Mouse (Mus musculus) left cerebral cortex, adult 11 months (tissue): Measurements from ENCODE around the gene 4930539E08Rik.

Source experiments
- DNase-seq: peaks from one replicate; pipeline ENCODE4 v3.0.0; 2022; ENCODE audit warnings: low spot score

Gene 4930539E08Rik

DNA sequence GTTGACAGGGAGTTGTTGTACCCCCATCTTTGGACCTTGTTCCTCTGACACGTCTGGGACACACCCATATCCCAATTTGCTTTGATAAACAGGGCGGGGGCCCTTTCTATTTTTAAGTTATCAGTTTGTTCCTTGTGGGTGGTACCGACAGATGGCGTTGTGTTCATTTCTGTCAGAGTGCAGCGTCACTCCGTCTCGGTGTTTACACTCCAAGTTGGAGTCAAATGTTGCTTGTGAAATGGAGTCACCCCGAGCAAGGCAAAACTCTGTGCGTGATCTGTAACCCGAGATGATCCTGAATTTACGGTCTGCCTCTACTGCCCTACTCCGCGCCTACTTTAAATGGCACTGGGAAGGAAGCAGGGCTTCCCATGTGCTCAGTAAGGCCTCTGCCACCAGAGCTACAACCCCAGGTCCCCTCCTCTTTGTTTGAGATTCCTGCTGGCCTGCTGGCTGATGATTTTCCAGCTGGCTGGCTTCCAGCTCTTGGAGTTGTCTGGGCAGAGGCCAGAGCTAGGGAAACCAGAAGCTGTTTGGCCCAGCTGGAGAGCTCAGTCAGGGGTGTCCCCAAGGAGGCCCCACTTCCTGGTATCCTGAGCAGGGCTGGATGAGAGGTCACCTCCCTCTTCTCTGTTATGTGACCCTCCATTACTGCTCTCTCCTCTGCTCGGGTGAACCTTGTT is 15.4 kb upstream of the 4930539E08Rik start:
- DNase-seq, result no peak

DNA sequence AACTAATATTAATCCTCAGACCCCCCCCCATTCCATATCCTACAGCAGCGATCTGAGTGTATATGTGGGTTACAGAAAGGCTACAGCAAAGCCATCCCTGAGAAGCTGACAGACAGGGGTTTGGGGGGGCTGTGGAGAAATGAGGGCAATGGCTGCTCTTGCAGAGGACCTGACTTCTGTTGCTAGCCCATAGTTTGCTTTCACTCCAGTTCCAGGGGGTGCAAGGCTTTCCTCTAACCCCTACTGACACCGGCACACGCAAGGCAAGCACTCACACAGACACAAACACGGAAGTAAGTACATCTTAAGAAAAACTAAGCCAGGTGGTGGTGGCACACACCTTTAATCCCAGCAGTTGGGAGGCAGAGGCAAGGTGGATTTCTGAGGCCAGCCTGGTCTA is 14.2 kb upstream of the 4930539E08Rik start:
- DNase-seq, result no peak

DNA sequence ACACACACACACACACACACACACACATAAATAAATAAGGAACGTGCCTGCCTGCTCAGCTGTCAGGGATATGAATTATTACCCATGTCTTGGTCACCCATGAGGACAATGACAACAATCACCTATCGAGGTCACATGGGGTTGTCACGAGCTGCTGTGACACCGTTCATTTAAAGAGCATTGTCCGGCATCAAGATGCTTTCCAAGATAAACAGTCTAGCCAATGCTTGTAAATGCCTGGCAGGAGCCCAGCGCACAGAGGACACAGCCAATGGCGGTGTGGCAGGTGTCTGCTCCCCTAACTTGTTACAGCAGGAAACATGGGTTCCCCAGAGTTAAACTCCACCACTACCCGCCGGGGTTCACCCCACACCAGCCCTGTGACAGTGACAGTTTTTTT is 12.9 kb upstream of the 4930539E08Rik start:
- DNase-seq, result no peak

DNA sequence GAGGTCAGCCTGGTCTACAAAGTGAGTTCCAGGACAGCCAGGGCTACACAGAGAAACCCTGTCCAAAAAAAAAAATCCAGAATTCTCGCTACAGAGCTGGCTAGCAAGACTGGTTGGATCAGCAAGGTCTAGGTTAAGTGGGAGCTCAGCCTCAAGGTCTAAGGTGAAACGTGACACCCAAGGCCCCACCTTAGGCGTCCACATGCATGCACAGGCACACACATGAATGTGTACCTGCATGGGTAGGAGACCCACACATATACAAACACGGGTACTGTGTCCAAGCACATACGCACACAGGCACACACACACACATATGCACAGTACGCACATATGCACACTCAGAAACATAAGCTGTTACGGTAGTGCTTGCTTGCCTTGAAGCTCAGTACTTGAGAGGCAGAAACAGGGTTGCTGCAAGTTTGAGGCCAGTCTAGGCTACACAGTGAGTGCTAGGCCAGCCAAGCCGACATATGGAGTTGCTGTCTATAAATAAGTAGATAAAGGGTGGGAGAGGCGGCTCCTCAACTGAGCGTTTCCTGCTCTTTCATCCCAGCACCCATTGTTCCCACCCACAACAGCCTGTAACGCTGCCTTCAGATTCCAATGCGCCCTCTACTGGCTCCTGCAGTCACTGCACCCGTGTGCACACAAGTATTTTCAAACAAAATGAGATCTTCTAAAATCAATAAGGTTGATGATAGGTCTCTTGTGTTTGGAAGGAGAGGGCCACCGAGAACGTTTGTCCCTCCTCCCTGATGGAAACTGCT is 11.9 kb upstream of the 4930539E08Rik start:
- no peak for DNase-seq

DNA sequence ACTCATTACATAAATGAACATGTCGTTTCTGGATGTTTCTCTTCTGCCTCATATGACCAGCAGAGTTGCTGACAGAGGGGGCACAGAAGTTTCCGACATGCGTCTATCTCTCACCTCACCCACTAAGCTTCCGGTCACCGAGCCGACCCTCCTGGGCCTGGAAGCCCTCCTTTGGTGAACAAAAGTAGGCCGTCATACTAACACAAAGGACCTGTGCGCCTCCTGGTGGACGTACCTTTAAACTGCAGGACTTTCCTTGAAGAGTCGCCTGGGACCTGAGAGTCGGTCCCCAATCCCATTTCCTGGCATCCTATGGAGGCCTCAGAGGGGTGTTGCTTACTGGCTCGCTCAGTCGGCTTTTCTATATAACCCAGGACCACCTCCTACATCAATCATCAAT is 11.3 kb upstream of the 4930539E08Rik start:
- DNase-seq, result peak; percentile 72

DNA sequence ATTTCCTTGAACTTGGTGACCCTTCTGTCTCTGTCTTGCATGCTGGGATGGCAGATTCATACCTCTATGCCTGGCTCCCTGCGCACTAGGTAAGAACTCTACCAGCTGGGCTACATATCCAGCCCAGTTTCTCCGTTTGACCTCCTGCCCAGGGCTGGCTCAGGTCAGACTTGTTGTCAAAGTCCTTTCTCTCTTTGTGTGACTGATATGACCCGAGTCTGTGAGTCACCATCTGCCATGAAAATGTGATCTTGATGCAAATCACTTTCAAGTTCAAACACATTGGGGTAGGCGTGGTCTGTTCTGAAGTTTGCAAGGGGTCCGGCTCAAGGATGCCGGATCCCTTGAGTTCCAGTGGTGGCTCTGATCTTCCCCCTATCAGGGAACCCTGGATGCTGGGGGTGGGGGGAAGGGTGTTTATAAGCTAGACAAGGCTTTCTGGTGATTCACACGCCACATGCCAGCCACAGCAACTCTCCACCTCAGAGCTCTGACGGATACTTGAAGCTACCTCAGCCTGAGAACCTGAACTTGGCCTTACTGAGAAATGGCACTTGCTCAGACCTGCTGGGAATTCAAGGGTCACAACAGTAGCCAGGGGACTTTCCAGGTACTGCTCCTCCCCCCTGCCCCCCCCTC is 10.0 kb upstream of the 4930539E08Rik start:
- no peak for DNase-seq

DNA sequence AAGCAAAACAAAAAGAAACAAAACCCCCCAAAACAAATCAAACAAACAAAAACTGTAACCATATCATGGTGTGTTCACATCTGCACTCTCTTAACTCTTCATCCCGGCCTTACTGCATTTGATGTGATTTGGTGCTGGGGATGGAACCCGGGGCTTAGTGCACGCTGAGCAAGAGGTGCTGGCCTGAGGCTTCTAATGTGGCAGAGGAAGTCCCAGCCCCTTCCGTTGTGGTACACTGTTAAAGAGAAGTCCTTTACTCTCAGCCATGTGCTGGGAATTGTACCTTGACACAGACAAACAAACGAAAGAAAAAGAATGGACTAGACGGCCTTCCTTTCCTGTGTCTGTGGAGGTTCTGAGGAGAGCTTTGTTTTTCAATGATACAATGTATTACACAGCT is 7.0 kb upstream of the 4930539E08Rik start:
- no peak for DNase-seq

DNA sequence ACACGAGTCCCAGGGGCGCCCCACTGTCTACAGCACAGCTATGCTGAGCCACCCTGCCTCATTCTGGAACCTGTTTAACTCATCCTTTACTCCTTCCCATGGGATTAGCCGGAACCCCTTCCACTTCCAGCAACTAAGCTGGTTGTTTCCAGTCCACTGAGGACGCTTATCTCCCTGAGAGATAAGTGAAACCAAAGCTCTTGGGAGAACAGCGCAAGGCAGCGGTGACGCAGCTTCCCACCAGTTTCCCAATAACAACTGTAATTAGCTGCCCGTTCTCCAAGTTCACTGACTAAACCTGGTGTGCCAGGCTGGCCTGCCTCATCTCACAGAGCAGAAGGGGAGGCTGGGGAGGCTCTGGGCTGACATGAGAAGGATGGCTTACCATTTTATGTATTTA is 6.0 kb upstream of the 4930539E08Rik start:
- no peak for DNase-seq

DNA sequence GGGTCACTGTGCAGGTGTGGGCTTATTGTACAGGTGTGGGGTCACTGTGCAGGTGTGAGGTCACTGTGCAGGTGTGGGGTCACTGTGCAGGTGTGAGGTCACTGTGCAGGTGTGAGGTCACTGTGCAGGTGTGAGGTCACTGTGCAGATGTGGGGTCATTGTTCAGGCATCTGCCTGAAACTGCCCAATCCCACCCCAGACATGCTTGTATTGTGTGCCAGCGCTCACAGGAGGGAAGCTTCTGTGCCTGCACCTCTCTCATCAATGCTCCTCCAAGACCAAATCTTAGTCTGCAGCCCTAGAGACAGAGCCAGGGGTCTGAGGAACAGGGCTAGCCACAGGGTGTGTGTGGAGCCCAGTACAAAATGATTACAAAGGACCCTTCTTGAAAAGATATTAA is 1.4 kb upstream of the 4930539E08Rik start:
- DNase-seq, result no peak

DNA sequence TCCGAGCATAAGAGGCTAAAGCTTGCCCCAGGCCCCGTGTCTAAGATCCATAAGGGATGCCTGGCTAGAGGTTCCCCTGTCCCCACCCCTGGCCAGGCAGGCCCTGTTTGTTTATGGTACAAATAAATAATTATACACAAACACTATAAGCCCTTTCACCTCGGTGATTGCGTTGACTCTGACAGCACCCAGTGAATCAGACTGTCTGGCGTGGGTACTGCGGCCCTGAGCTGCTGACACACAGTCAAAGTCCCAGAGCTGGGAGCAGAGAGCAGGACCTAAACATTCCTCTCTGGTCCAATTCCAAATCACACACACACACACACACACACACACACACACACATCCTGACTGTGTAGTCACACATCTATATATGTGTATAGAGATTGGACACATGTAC is 1.2 kb downstream of the 4930539E08Rik start:
- no peak for DNase-seq

DNA sequence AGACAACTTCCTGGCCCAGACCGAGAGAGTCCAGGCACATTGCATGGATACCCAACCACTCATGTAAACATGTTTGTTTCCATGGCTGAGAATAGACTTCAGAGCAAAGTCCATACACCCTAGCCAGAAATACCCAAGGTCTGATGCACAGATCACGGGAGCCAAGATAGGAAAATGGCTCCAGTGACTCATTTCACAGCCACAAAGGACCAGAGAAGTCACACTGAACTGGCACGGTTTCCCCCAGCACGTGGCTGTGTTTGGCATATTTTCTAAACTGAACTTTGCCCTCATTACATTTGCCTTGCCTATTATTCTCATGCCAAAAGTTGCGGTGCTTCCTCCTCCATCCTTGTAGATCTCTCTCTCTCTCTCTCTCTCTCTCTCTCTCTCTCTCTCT is 1.9 kb downstream of the 4930539E08Rik start:
- DNase-seq, result no peak

DNA sequence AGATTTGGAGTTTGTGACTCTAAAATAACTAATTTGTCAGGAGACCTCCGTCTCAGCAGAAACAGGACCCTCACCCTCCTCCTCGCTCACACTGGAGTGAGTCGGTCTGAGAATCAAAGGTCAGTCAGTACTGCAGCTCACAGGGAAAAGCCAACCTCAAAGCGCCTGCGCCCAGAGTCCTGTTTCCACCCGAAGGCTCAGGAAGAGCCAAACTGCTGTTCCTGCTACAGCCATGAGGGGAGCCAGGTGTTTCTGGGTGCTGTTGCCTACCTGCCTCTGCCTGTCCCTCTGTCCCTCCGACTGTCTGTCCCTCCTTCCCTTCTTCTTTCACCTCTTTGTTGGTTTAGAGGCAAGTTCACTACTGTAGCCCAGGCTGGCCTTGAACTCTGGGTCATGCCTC is 5.0 kb downstream of the 4930539E08Rik start:
- DNase-seq, result no peak

DNA sequence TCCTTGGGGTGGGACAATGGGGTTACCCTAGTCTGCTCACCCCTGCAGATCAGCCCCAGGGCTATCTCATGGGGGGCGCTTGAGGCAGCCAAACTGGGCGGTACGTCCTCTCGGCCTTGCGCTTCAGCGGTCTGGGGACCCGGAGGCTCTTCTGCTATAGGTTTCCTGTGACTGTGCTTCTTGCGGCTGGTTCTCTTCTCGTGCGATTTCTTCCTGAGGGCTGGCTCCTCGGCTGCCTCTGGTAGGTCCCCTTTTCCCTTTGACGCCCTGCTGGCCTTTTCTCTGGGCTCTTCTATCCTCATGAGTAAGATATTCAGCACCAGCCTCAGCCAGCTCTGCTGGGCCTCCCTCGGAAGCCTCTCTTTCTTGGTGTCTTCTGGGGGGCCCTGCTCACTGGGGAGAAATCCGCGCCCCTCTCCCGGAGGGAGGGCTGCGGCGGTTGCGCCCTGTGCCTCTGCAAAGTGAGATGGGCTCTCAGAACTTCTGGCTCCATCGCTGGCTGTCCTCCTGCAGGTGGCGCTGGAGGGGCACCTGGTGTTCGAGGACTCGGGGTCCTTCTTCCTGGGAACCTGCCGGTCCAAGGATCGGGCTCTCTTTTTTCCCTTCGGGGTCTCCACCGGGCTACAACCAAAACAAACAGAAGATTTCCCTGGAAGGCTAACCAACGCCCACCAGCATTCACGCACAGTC is 5.7 kb downstream of the 4930539E08Rik start:
- no peak for DNase-seq

DNA sequence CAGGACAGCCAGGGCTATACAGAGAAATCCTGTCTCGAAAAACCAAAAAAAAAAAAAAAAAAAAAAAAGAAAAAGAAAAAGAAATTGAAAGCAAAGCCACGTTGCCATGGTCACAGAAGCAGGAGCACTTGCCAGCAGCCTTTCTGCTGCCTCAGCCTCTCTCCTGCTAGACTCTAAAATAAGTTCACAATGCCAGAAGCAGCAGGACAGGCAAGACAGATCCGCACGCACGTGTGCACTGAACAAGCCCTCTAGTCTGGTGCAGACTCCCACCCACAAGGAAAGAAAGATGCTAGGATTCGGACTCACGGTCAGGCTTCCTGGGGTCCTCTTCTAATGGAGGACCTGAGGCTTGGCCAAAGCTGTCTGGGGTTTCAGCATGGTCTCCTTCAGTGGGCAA is 7.2 kb downstream of the 4930539E08Rik start:
- DNase-seq, result peak; percentile 45

DNA sequence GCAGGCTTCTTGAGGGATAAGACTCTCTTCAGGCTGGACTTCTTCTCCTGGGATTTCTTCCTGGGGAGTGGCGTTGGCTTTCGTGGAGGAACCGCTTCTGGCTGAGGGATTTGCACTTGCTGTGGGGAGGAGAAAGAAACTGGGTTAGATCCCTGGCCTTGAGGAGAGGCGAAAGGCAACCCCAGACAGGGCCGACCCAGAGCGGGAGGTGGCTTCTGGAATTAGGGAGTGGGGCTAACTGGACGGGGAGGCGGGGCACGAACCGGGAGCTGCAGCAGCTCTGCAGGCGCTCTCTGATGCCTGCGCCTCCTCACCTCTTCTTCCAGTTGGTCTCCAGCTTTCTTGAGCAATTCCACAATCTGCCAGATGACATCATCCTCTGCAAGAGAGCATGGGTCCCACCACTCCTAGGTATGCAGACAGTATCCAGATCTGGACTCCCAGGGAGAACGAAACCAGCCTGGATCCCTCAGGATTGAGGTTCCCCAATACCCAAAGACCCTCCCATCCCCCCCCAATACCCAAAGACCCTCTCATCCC is 9.7 kb downstream of the 4930539E08Rik start:
- DNase-seq, result no peak

DNA sequence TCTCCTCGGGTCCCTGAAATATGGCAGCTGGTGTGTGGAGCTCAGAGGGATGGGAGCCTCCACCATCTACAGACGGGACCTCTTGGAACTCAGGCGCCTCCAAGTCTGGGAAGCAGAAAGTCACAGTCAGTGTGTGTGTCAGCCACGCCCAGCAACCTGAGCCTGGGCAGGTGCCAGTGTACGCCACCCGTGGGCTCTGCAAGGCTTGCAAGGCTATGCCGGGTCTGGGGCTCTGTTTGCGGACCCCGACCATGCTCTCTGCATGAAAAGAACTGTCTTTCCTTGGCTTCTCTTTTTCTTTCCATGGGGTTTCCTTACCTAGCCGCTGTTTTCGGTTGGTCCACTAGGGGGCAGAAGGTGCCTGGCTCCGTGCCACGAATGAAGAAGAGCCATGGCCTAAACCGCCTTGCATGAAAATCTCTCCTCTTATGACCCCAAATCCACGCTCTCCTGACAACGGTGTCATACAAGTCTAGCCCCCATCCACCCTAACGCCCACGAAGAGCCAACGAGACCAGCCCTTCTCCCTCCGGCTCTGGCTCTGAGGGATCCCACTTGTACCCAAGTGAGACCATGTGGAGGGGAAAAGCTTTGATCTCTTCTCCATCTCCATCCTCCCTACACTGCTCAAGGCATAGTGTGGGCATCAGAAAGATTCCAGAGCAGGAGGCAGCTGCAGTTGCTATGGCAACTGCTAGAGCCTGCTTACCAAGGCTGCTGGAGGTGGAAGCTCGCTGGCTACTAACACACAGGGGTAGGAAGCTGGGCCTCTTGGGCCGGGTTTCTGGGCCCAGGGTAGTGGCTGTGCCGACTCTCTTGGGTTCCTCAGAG is 10.4 kb downstream of the 4930539E08Rik start:
- DNase-seq, result peak; percentile 59

DNA sequence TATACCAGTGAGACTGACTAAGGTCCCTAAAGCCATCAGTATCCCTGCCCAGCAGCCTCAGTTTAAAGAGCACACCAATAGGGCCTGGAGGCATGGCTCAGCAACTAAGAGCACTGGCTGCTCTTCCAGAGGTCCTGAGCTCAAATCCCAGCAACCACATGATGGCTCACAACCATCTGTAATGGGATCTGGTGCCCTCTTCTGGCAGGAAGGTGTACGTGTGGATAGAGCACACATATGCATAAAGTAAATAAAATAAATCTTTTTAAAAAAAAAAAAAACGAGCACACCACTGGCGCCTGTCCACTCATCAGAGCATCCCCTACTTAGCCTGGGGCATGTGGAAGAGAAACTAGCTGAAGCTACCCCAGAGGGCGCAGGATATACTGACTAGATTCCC is 13.6 kb downstream of the 4930539E08Rik start:
- DNase-seq, result no peak

DNA sequence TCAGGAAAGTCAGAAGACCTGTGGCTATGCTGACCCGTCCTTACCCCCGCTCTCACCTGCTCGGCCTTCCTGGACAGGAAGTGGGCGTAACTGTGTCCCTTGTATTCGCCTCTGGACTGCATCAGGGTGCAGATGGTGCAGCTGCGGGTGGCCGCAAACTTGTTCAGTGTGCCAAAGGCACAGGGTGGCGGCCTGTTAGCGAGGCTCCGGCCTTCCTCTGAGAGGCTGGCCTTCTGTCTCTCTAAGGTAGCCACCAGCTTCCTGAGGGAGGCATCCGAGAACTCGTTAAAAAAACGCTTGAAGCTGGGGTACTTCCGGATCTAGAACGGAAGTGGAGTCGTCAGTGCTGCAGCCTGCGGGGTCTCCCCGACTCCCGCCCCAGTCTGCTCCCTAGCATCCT is 15.7 kb downstream of the 4930539E08Rik start:
- DNase-seq, result no peak

DNA sequence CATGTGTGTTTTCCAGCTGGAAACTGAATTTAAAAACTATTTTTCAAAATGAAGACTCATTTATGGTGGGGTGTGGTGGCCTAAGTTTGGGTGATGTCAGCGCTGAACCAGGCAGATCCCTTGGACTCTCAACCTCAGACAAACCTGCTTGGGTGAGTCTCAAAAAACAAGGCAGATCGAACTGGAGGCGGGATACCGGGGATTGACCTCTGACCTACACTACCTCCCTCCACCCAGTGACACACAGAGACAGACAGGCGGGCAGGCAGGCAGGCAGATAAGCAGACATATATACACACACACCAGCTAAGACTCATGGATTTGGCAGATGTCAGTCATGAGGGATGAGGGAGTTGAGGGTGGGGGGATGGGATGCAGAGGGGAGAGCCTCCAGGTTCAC is 16.9 kb downstream of the 4930539E08Rik start:
- no peak for DNase-seq

DNA sequence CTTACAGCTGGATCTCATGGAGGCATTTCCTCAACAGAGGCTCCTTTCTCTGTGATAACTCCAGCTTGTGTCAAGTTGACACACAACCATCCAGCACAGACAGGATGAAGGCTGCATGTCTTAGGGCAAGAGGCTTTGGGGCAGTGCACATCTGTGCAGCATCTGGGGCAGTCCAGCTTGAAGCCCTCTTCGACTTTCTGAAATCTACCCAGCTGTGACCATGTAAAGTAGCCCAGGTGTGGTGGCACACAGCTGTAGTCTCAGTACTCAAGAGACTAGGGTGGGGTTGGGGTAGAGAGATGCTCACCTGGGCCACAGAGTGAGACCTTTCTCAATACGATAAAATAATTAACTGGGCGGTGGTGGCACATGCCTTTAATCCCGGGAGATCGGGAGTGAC is 17.3 kb downstream of the 4930539E08Rik start:
- no peak for DNase-seq

DNA sequence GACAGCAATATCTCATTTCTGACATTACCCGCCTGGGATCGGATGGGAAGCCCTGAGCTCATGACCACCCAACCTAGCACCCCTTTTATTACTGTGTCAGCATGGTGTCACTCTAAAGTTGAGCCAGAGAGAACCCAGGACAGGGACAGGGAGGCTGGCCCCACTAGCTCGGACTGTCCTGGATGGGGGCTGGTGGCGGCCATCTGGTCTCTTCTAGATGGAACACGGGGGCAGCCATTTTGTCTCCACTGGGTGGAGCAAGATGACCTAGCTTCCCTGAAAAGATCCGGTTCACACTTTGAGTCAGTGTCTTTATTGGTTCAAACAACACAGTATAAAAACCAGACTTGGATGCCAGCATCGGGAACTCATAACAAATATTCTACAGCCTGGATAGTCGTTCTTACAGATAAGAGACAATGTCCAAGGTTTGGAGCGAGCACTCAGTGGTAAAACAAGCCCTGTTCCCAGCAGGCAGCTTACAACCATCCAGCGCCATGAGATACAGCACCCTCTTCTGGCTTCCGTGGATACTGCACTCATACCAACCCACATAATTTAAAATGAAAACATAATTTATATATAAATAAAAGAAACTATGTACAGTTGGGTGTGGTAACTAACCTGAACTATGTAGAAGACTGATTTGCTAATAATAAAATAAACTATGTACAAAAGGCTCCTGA is 18.9 kb downstream of the 4930539E08Rik start:
- no peak for DNase-seq
